Mouse (Mus musculus) olfactory bulb, adult 2 months (tissue): ENCODE data around the gene Ints4. TPM values are rescaled to one million over a fixed set of nuclear protein-coding genes. Genes with fewer than 3 reads are reported as not detected.

Experiments
- H3K27ac ChIP-seq: fragments of 200-500 bp; 2 replicates; pipeline ENCODE4 v1.5.1; 2012; ENCODE audit warnings: low read depth, low read length; ENCODE audit not compliant: insufficient read depth
- H3K4me1 ChIP-seq: fragments of 200-500 bp; 2 replicates; pipeline ENCODE4 v1.6.1; 2012; ENCODE audit warnings: low read length; ENCODE audit not compliant: control insufficient read depth, insufficient read depth
- H3K4me3 ChIP-seq: fragments of 200-500 bp; 2 replicates; pipeline ENCODE4 v1.5.1; 2012; ENCODE audit warnings: mild to moderate bottlenecking, low read depth, low read length, moderate library complexity; ENCODE audit not compliant: insufficient read depth
- CTCF ChIP-seq: fragments of 200-500 bp; IDR thresholded peaks from 2 replicates; pipeline ENCODE4 v1.5.1; 2012; ENCODE audit warnings: low read depth, mild to moderate bottlenecking, low read length, moderate library complexity; ENCODE audit not compliant: insufficient read depth
- POLR2A ChIP-seq: fragments of 200-500 bp; IDR thresholded peaks from 2 replicates; pipeline ENCODE4 v1.6.1; 2012; ENCODE audit warnings: mild to moderate bottlenecking, low read depth, low read length, moderate library complexity; ENCODE audit not compliant: insufficient read depth
- WGBS: fragments of 180-500 bp; shearing (Covaris S2); methylation state at CpG from one replicate; pipeline ENCODE4 v1.1.7; 2018; 5-methylcytosine and 5-hydroxymethylcytosine counted together
- polyA plus RNA-seq: library from polyadenylated mRNA; stranded (reverse); fragments of >200 nt; gene quantifications from 2 replicates; pipeline ENCODE4 v1.2.4, GENCODE M21; 2012; ENCODE audit warnings: low replicate concordance; ENCODE audit not compliant: missing spikeins, insufficient read depth, insufficient read length

The Ints4 gene
- polyA plus RNA-seq, 1 experiment: not detected

DNA sequence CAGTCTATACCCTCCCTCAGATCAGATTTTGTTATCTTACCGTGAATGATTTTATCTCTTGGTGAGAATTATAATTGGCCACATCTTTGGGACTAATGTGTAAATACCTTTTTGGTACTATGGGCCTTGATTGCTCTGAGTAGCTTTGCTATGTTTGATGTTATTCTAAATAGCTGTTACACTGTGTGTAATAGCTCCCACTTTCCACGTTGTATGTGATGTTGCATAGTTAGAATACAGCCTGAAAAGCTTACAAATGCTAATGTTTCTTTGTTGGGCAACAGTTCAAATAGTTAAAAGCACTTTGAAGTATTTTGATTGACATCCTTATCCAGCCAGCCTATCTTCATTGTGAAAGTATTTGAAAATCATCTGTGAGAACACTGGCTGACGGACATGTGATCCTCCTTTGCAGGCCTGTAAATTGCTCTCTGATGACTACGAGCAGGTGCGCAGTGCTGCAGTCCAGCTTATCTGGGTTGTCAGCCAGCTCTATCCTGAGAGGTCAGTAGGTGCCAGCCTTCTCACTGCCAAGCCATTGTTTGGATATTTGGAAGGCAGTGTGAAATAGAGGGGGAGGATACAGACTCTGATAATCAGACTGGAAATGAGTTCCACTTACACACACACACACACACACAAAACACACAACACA is 19.9 kb downstream of the Ints4 start:
- H3K4me3 ChIP-seq: no peak overlapping the region
- H3K4me1 ChIP-seq: no peaks in the 10 kb centered on the region
- WGBS: 59% methylated on average over 5 of the region's 5 CpGs
- H3K27ac ChIP-seq: no peak overlapping the region
- no peak for TF ChIP-seq POLR2A
- TF ChIP-seq CTCF: no peak

- TF ChIP-seq CTCF (no peak), POLR2A (no peak)
- 21% methylated on average over 1 of the region's 1 CpGs for WGBS
- Histone ChIP-seq H3K27ac (no peak overlapping the region), H3K4me3 (no peak overlapping the region), H3K4me1 (no peaks in the 10 kb centered on the region)
These were observed 34.0 kb downstream of the Ints4 start for GRCm38 (mm10) chr7:97514786-97515185.

GRCm38 (mm10) chr7:97519935-97520334 is 39.2 kb downstream of the Ints4 start:
- WGBS: 32% methylated on average over 2 of the region's 2 CpGs
- no peak for TF ChIP-seq CTCF

GRCm38 (mm10) chr7:97535531-97535930 is 54.8 kb downstream of the Ints4 start:
- no peaks in the 10 kb centered on the region for H3K4me1 ChIP-seq
- H3K4me3 ChIP-seq: no peak overlapping the region
- whole genome bisulfite sequencing: 85% methylated on average over 5 of the region's 5 CpGs
- no peak for TF ChIP-seq CTCF
- TF ChIP-seq POLR2A: no peak
- H3K27ac ChIP-seq: no peak overlapping the region

More at GRCm38 (mm10) chr7:97519935-97520334, 39.2 kb downstream of the Ints4 start:
- Histone ChIP-seq H3K4me1 (no peaks in the 10 kb centered on the region), H3K27ac (no peak overlapping the region), H3K4me3 (no peak overlapping the region)

DNA sequence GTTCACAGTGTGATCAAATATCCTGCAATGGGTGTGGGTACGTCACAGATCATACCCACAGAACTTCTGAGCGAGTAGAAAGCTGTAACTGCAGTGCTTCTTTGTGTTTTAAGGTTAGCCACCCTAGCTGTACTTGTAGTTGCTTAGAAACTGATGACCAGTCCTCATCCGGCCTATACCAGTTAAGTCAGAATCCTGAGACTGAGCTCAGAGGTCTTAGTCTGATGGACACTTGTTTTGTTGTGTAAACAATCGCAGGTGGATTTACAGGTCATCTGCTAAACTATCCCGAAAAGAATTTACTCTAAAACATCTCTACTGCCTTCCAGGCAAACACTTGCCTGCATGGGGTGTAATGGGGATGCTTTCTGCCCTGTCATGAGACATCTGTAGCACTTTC is 55.8 kb downstream of the Ints4 start:
- H3K4me3 ChIP-seq: no peak overlapping the region
- TF ChIP-seq POLR2A (no peak), CTCF (no peak)
- 94% methylated on average over 5 of the region's 5 CpGs for WGBS

DNA sequence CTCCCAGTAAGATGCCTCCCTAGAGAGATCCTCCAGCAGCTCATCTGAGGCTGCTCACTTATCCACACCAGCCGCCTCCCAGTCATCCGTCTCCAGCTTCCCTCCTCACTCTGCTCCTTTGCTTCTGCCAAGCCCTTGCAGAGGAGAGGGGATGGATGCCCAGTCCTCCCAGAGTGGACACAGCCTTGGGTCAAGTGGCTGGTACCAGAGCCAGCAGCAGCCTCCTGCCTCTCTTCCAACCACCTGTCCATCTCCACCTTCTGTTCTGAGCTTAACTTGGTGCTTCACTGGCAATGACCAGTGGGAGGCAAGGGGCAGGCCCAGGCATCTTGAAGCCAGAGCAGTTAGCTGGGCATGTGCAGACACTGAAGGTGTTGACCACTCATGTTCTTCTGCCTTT is 65.7 kb downstream of the Ints4 start:
- WGBS: 95% methylated on average over 2 of the region's 2 CpGs
- Histone ChIP-seq H3K4me1 (no peaks in the 10 kb centered on the region), H3K4me3 (no peak overlapping the region), H3K27ac (no peak overlapping the region)
- TF ChIP-seq POLR2A: no peak
- no peak for TF ChIP-seq CTCF

More for the DNA sequence above, 55.8 kb downstream of the Ints4 start:
- Histone ChIP-seq H3K27ac (no peak overlapping the region), H3K4me1 (no peaks in the 10 kb centered on the region)

GRCm38 (mm10) chr7:97549301-97549700 is 68.5 kb downstream of the Ints4 start:
- 95% methylated on average over 10 of the region's 10 CpGs for whole genome bisulfite sequencing
- TF ChIP-seq CTCF (no peak), POLR2A (no peak)
- Histone ChIP-seq H3K27ac (no peak overlapping the region), H3K4me3 (no peak overlapping the region), H3K4me1 (no peaks in the 10 kb centered on the region)

DNA sequence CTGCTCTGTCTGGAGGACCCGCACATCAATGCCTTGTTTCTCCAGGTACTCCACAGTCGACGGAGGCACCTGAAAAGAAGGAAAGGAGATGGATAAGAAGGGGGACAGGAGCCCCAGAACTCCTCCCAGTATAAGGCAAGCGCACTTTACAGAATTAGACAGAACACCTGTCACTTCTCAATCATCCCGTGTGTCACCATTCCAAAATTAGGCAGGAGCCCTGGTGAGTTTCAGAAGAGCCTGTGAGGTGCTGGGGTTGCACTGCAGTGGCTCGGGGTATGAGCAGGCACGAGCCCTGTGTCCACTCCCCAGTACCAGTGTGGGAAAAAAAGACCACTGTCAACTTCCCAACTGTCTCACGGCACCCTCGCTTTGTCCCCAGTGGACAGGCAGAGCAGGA is 69.9 kb downstream of the Ints4 start:
- Histone ChIP-seq H3K4me1 (no peaks in the 10 kb centered on the region), H3K27ac (no peak overlapping the region), H3K4me3 (no peak overlapping the region)
- TF ChIP-seq CTCF (no peak), POLR2A (no peak)
- 90% methylated on average over 9 of the region's 9 CpGs for WGBS

- H3K4me3 ChIP-seq: no peak overlapping the region
- no peak for TF ChIP-seq POLR2A
- TF ChIP-seq CTCF: no peak
- 96% methylated on average over 2 of the region's 2 CpGs for WGBS
These were observed 82.8 kb downstream of the Ints4 start for GRCm38 (mm10) chr7:97563576-97563975.

DNA sequence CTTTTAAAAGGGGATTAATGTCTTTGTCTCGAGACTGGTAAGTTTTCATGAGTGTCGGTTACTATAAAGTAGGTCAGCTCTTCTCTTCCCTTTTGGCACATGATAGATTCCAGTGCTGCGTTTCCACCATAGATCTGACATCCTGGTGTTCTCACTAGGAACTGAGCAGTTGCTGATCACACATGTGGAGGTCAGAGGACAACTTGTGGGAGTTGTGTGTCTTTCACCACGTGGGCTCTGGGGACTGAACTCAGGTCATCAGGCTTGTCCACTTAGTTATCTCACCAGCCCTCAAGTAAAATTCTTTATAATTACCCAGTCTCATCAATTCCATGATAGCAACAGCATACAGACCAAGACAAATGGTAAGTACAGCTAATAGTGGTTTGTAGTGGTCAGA is 88.6 kb downstream of the Ints4 start:
- TF ChIP-seq POLR2A: no peak
- TF ChIP-seq CTCF: no peak
- 73% methylated on average over 4 of the region's 4 CpGs for WGBS
- H3K27ac ChIP-seq: no peak overlapping the region

More at GRCm38 (mm10) chr7:97563576-97563975, 82.8 kb downstream of the Ints4 start:
- Histone ChIP-seq H3K4me1 (no peaks in the 10 kb centered on the region), H3K27ac (no peak overlapping the region)

More for the DNA sequence above, 88.6 kb downstream of the Ints4 start:
- no peaks in the 10 kb centered on the region for H3K4me1 ChIP-seq
- no peak overlapping the region for H3K4me3 ChIP-seq
